Mouse (Mus musculus): Measurements from ENCODE around the gene Mbtd1. TPM values are rescaled to one million over a fixed set of nuclear protein-coding genes. Genes with fewer than 3 reads are reported as not detected.
"Not testable (repeated sequence)": the region's sequence is repeated elsewhere in the genome, so short reads cannot be mapped to it uniquely, and the experiment has no call there.

The Mbtd1 gene
- total RNA-seq (2022): 10 to 100 TPM in 2 of 4 experiments, 1 to 10 TPM in 2; 8.6 to 11.0 (median 9.4) TPM

- peak; percentile 95 to 98 for DNase-seq (ENCODE audit: low spot score in 2 of 2)
These were observed at the start of gene Mbtd1, which contains the start of gene Utp18 for GRCm38 (mm10) chr11:93885572-93886410. Mbtd1 (plus strand) TSS chr11:93885852. Utp18 (minus strand) TSS chr11:93885766.

DNA sequence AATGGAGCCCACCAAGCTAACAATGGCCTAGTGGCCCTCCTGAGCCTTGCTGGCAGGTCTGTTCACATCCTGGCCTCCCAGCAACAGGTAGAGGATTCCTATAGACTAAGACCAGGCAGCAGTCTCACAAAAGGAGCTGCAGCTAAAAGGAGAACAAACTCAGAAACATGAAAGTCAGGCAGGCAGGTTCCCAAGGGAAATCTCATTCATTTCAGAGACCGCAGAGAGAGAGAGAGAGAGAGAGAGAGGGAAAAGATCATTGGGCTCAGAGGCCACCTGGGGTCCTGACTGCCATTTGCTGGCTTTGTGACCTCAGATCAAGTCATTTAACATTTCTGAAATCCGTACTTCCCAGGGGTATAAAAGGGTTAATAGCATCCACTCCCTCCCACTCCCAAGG lies 38.3 kb upstream of the Mbtd1 start:
- no peak for DNase-seq (ENCODE audit: low spot score in 2 of 2)

- DNase-seq (ENCODE audit: low spot score in 2 of 2): no peak
These were observed 33.1 kb upstream of the Mbtd1 start for GRCm38 (mm10) chr11:93852546-93852945.

- DNase-seq (ENCODE audit: low spot score in 2 of 2): peak; percentile 19 to 36
These were observed 29.2 kb upstream of the Mbtd1 start for GRCm38 (mm10) chr11:93856284-93856955.

GRCm38 (mm10) chr11:93860540-93861172 lies 25.0 kb upstream of the Mbtd1 start:
- DNase-seq (ENCODE audit: low spot score in 2 of 2): no peak

DNA sequence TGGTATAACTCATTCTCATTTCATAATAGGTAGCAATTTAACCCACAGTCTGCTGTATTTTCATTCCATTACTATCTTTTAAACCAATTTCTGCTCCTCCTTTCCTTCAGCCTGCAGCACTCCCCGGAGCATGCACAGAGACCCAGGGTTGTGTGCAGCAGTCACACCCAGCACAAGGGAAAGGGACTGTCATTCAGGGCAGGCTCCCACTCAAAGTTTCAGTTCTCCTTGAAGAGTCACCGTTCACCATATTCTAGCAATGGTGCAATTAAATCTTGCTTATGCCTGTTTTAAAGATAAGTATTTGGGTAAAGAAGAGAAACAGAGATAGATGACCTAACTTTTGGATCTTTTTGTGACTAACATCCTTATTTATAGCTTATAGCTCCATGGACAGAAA lies 24.5 kb upstream of the Mbtd1 start:
- no peak for DNase-seq (ENCODE audit: low spot score in 2 of 2)

DNA sequence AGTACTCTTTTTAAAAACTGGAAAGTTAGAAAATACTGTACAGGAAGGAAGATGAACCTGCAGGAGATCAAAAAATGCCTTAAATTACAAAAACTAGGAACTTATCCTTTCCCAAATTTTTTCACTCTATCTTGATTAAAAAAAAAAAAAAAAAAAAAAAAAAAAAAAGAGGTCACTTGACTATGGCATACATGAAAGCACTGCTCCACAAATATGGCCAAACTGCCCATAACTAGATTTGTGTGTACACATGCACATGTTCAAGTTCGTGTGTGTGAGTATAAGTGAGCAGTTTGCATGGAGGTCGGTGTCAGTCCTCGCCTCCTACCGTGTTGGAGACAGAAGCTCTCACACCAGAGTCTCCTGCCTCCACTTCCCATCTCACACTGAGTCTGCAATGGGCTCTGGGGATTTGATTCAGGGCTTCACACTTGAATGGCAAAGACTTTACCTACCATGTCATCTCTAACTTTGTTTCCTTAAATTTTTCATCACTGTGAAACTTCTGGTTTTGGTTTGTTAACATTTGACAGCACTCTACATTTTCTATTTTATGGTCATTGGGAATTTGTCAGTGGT lies 23.5 kb upstream of the Mbtd1 start:
- DNase-seq (ENCODE audit: low spot score in 2 of 2): no peak

- no peak for DNase-seq (ENCODE audit: low spot score in 2 of 2)
These were observed 23.0 kb upstream of the Mbtd1 start for GRCm38 (mm10) chr11:93862638-93863037.

GRCm38 (mm10) chr11:93884068-93884467 lies 1.6 kb upstream of the Mbtd1 start:
- DNase-seq (ENCODE audit: low spot score in 2 of 2): no peak

- peak in 1 of 2 experiments; percentile 21 for DNase-seq (ENCODE audit: low spot score in 2 of 2)
These were observed 616 bp upstream of the Mbtd1 start for GRCm38 (mm10) chr11:93884901-93885571.

- no peak for DNase-seq (ENCODE audit: low spot score in 2 of 2)
These were observed 893 bp downstream of the Mbtd1 start for GRCm38 (mm10) chr11:93886411-93887079.

- no peak for DNase-seq (ENCODE audit: low spot score in 2 of 2)
These were observed 1.4 kb downstream of the Mbtd1 start for GRCm38 (mm10) chr11:93887080-93887447.

DNA sequence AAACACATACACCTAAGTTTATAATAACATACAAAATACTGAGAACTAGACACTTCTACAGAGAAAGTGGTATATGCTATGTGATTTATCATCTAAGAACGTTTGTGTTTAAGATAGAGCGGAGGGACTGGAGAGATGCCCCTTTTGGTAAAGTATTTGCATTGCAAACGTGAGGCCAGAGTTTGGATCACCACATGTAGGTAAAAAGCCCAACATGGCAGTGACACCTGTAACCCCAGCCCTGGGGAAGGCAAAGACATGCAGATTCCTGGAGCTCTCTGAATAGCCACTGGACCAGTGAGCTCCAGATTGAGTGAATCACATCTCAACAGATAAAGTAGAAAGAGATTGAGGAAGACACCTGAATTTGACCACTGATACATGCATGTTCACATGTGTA lies 12.1 kb downstream of the Mbtd1 start:
- no peak for DNase-seq (ENCODE audit: low spot score in 2 of 2)

DNA sequence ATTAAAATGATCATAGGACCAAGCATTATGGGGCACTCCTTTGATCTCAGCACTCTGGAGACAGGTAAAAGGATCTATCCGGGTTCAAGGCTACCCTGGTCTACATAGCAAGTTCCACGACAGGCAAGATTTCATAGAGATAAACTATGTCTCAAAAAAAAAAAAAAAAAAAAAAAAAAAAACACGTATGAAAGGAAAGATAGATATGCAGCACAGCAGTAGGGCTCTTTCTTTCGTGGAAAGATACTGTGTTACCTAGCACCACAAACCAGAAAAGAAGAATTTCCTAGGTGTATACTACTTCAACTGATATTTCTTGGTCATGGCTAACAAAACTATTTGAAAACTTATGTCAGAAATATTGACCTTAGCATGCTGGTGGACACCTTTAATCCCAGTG lies 21.2 kb downstream of the Mbtd1 start:
- no peak for DNase-seq (ENCODE audit: low spot score in 2 of 2)

- no peak for DNase-seq (ENCODE audit: low spot score in 2 of 2)
These were observed 22.2 kb downstream of the Mbtd1 start for GRCm38 (mm10) chr11:93907839-93908238.

DNA sequence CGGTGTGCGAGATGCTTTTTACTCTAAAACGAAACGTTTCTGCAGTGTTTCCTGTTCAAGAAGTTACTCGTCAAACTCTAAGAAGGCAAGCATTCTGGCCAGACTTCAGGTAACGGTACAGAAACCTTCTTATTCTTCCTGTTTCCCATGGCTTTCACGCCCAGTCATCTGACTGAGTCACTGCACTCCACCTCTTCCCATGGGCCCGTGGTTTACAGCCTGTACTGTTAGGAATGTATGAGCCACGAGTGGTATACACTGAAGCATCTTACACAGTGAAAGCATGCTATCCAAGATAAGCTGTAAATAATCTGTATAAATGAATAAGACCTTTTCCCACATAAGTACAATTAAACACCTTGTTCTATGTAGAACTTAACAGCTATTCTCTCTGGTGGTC lies 23.2 kb downstream of the Mbtd1 start:
- DNase-seq (ENCODE audit: low spot score in 2 of 2): no peak

GRCm38 (mm10) chr11:93911603-93912002 lies 26.0 kb downstream of the Mbtd1 start:
- no peak for DNase-seq (ENCODE audit: low spot score in 2 of 2)

DNA sequence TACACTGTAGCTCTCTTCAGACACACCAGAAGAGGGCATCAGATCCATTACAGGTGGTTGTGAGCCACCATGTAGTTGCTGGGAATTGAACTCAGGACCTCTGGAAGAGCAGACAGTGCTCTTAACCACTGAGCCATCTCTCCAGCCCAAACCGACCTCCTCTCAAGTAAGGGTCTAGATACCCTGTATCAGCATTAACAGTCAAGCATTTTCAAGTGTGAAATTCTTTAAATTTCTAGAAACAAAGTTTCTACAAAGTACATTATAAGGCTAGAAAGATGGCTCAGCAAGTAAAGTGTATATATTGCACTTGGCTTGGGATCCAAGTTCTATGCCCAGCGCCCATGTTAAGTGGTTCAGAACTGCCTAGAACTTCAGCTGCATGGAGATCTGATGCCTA lies 29.4 kb downstream of the Mbtd1 start:
- not testable (repeated sequence) for DNase-seq (ENCODE audit: low spot score in 2 of 2)

- no peak for DNase-seq (ENCODE audit: low spot score in 2 of 2)
These were observed 43.5 kb downstream of the Mbtd1 start for GRCm38 (mm10) chr11:93929106-93929505.

GRCm38 (mm10) chr11:93940906-93941305 lies 55.3 kb downstream of the Mbtd1 start:
- no peak for DNase-seq (ENCODE audit: low spot score in 2 of 2)

DNA sequence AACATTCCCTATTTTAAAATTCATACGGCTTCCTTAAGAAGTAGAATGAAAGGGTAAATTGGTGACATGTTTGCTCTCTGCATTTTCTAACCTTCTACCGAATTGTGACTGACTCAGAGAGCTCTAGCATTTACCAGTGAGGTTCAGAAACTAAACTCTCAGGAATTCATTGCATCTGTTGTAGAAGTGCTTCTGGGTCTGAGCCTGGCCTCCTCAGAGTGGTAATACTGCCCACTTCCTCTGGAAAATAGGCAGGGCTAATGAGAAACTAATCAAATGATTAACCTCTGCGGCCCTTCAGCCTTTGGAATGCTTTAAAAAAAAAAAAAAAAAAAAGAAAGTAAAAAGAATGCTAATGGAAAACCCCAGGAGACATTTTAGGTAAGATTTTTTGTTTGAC lies 59.3 kb downstream of the Mbtd1 start:
- DNase-seq (ENCODE audit: low spot score in 2 of 2): no peak
